Mouse (Mus musculus) lung, adult 10 weeks (tissue): ENCODE data around the gene Ndfip2. TPM values are rescaled to one million over a fixed set of nuclear protein-coding genes. Genes with fewer than 3 reads are reported as not detected.

Experiments
- polyA plus RNA-seq: library from polyadenylated mRNA; stranded (reverse); fragments of 350-450 nt; fragmentation: Illumina TruSeq; extraction: RNeasy Lipid Tissue Mini Kit (QIAGEN cat#74804); gene quantifications from one replicate; pipeline ENCODE4 v1.2.3, GENCODE M21; 2014; ENCODE audit warnings: low read depth, low replicate concordance; ENCODE audit not compliant: insufficient read depth

Ndfip2 gene
- 24.8 TPM for polyA plus RNA-seq

GRCm38 (mm10) chr14:105258379-105259034, at the start of gene Ndfip2:
Gene Ndfip2 (plus strand): TSS chr14:105258573.

Other genes starting within 250 kb of the Ndfip2 start
- 12.7 TPM for gene Rbm26, start 81.2 kb upstream of the Ndfip2 start, polyA plus RNA-seq